Mouse (Mus musculus): ENCODE measurements around the gene Iqch. TPM values are rescaled to one million over a fixed set of nuclear protein-coding genes. Genes with fewer than 3 reads are reported as not detected.

Iqch gene
- not detected for total RNA-seq (2022)

DNA sequence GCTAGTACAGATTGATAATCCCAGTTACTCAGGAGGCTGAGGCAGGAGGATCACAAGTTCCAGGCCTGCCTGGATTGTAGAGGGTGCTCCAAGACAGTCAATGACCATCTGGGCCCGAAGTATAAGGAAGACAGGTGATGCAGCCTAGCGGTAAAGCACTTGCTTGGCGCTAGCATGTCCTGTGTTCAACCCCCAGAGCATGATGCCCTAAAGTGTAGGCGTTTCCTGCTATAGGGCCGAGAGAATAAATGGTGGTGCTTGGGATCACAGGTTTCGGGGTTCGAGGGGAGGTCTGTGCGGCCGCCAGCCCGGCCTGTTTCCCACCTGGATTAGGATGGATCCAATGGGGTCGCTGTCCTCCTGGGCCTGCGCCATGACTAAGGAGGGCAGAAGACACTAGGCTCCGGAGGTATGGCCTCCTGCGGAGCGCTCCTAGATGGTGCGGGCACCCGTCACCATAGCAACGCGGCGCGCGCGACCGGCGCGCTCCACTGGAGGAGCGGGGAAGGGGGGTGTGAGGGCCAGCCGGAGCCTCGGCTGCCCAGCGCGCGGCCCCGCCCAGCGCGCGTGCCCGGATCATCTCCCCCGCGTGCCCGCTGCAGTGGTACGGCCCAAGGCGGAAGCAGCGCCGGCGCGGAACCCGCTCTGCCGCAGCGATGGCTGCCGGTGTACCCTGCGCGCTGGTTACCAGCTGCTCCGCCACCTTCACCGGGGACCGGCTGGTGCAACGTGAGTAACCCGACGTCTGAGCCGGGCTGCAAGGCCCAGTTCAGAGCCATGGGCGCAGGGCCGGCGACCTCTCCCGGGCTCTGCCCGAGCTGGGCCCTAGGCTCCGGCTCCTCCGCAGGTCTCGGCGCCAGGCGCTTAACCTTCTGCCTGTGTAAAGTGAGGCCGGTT lies at the start of gene Iqch, which contains the start of gene Aagab:
Iqch (minus strand) TSS at position 451 of the 897 bp plus-strand sequence.
Aagab (plus strand) TSS at position 618 of the 897 bp plus-strand sequence.
- peak; percentile 86 to 94 for DNase-seq (ENCODE audit: low spot score in 2 of 2)

DNA sequence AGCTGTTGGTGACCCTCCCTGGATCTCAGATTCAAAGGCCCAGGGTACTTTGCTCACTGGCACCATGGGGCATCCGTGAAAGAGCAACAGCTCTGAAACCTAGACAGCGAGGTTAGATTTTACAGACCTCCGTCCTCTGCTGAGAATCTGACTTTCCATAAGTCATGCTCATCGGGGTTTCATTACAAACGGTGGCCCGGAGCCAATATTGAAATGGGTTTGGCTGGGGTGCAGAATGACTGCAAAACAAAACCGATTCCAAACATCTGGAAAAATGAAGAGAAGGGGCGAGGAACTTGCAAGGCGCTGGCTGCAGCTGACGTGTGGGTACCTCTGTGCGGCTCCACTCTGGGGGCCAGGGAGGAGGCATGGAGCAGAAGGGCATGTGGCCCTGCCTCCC lies 49.3 kb upstream of the Iqch start:
- peak in 1 of 2 experiments; percentile 65 for DNase-seq (ENCODE audit: low spot score in 2 of 2)

DNA sequence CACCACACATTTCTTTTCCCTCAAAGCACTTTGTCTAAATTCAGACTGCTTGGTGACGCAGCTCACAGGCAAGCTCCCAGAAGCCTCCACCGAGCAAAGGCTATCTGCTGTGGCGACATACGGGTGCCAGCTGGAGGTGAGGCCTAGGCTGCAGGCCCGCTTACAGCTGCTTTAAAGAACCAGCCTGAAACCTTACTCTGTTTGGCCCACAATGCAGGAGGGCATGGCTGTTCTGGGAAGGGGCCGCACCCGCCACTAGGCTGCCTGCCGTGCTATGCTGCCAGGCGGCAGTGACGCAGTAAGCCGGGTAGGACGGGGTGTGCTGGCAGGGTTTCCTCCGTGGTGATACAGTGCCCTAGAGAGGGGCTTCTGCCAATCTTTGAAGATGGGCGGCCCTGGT lies 48.6 kb upstream of the Iqch start:
- peak; percentile 77 to 85 for DNase-seq (ENCODE audit: low spot score in 2 of 2)

DNA sequence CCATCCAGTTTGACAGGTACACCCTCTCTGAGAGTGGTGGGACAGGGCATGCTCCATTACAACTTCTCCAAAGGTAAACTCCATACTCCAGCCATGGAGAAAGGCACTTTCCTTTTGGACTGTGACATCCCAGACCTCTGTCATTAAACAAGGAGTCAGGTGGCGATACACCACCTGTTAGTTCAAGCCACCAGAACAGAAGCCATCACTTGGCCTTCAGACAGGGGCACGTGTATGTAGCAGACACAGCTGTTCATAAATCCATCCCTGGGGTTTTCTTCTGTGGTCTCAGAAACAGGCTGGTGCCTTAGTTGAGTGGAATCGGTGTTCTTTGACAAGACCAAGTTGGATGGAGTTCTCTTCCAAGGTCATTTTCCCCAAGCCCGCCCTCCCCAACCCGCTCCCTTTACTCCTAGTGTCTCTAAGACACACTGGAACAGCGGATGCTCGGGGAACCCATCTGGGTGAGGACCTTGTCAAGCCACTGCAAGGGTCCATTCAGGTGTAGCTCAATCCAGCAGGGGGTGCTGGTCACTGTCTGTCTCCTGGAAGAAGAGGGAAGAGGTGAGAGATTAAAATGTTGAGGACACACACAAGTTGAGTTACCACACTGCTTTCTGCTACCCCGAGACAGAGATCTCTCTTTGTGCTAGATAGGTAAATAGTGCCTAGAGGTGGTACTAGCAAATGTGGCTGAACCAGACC lies 47.7 kb upstream of the Iqch start:
- no peak for DNase-seq (ENCODE audit: low spot score in 2 of 2)

DNA sequence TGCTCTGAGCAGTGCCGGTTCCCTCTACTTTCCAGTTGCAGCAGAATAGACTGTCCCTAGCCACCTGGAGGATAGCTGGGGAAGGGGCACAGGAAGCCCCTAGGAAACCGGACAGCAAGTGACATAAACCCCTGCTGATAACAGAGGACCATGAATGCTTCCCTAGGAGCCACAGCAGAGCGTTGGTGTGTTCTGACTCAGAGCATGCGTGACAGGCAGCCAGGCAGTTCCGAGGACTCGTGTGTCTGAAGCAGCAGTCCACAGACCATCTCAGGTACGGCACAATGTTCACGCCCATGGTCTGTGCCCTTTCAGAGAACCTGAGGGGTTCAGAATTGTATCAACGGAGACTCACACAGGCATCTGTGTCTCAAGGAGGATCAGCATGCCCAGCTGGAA lies 46.2 kb upstream of the Iqch start:
- DNase-seq (ENCODE audit: low spot score in 2 of 2), result no peak

DNA sequence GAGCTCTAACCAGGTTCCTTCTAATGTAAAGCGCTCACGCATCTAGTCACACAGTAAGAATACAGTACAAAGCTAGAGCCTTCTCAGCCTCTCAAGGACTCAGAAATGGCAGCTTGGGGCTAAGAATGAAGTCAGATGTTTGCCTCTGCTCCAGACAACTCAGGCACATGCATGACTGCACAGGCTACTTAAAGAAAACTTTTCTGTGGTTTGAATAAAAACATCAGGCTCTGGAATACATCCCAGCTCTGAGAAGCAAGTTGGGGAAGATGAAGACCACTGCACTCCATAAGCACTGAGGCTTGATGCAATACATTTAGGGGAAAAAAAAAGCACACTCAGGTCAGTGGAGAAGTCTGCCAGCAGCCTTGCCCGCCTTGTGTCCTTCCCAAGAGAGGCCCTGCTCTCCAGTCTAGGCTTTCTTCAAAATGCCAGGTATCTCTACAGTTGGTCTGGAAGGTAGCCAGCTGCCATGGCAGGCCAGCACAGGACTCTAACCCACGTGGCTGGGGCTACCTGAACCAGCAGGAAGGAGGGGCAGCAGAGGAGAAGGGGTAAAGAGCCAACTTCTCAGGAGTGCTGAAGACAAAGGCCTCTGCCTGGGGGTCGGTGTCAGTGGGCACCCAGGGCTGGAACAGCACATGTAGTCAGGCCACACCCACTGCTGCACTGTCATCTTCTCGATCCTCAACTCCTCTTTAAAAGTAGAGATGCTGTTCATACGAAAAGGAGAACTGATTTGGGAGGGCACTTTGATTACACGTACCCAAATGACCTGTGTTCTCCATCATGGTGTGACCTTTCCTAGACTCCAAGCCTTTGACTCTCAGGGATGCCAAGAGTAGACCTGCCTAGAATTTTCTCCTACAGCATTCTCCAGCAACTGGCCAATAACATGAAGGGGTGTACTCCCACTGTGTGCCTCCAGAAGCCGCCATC lies 45.6 kb upstream of the Iqch start:
- no peak for DNase-seq (ENCODE audit: low spot score in 2 of 2)

DNA sequence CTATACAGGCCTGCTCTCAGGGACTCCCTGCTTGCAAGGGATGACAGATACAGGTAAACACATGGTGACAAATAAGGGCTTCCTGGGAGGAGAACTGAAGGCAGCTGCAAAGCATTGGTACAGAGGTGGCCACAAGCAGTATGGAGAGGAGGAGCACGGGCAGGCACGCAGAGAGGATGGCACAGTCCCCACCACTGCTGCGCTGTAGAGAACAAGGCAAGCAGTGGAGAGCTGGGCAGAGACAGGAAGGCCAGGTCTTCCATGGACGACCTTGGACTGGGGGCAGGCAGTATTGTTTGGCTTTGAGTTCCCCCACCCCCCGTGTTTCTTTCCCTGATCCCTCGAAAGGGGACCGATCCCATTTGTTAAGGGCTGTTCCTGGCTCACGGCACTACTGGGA lies 42.8 kb upstream of the Iqch start:
- DNase-seq (ENCODE audit: low spot score in 2 of 2), result no peak

DNA sequence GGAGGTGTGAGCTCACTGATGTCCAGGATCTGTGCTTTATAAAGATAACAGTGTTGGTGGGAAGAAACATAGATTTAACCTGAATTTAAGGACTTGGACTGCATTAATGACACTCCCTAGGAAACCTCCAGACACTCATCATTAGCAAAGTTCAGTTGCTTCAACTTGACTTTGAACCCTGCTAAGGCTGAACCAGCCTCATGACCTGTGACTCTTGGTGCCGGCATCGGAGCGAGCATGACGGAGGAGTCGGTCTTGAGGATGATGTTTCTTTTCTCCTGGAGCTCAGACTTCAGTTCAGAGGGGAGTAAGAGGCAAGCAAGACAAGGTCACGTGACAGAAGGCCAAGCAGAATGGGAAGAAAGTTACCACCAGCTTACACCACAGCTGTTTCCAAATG lies 41.7 kb upstream of the Iqch start:
- DNase-seq (ENCODE audit: low spot score in 2 of 2), result no peak

DNA sequence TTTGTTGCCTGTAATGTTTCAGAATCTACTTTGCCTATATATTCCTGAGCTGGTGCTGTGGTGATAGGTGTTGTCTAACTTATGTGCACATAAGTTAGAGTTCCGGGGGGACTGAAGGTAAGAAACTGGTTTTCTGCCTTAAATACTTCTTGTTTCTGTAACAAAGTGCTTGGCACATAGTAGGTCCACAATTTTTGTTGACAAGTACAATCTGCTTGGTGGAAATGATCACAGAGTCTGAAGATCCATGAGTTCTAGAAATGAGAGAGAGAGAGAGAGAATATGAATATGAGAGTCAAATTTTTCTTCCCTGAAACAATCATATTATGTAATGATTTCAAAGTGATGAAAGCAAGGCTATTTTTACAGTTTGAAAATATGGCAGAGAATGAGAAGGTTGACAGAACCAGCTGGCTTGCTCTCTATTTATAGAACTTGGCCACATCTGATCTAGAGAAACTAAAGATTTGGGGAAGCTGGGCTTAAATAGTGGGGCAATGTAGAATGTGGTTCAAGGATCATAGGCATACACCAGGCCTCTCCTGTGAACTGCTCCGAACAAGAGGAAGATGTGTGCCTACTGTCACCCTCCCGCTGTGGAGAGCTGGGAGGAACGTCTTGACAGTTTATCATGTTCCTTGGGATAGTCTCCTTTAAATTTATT lies 39.8 kb upstream of the Iqch start:
- no peak for DNase-seq (ENCODE audit: low spot score in 2 of 2)

DNA sequence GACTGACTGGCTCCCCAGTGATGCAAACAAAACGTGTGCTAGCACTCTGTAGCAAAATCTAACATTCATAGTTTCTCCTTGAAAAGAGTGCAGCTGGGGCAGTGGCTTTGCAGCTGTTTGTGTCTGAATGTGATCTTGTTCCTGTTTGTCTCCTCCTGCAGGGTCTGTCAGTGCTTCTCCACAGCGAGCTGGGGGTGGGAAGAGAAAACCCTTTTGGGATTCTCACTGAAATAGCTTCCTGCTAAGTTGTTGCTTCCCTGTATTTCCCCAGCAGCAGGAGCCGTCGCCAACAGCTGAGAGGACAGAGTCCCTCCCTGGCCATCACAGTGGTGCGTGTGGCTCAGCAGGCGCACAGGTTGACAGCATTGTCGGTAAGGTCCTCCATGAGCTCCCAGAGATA lies 33.8 kb upstream of the Iqch start:
- DNase-seq (ENCODE audit: low spot score in 2 of 2), result no peak

DNA sequence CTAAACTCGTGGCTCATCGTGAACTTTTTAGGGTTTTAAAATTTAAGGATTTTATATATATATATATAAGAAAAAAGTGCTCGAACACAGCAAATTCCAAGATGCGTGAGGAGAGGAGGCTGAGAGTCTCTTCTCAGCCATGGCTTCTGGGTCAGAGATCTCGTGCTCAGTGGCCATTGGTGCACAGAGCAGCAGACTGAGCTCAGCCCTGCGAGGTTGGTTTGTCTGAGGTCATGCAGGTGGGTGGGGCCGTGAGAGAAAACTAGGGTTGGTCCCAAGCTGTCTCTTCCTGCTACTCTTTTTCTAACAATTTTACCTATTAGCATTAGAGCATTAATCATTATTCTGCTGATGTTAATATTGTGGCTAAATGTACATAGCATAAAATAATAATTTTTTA lies 31.0 kb upstream of the Iqch start:
- DNase-seq (ENCODE audit: low spot score in 2 of 2), result no peak

DNA sequence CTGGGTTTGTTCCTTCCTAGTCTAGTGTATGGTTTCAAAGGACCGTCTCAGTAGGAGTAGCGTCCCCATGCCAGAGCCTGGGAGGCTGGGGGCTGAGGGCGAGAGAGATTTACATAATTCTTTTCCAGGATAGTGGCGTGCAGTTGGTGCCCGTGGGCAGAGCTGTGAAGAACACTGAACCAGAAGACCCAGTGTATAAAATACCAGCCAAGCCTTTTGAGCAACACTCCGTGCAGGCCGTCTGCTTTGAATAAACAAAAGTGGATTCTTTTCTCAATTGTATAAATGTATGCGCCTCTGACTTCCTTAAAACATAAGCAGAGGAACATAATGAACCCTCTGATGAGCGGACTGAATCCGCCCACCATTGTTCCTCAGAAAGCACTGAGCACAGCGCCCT lies 30.6 kb upstream of the Iqch start:
- DNase-seq (ENCODE audit: low spot score in 2 of 2), result no peak

DNA sequence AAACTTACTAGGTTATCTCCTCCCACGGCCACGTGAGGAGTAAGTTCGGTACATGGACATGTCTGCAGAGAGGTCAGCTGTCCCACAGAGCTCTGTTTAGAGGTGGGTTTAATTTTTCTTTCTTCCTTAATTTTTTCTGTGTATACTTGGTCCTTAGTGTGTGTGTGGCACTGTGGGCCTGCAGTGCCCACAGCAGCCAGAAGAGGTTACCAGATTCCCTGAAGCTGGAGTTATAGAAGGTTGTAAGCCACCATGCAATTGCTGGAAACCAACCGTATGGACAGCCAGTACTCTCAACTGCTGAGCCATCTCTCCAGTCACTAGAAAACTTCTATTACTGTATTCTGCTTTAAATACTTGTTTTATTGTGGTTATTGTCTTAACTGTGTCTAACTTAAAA lies 29.8 kb upstream of the Iqch start:
- no peak for DNase-seq (ENCODE audit: low spot score in 2 of 2)

DNA sequence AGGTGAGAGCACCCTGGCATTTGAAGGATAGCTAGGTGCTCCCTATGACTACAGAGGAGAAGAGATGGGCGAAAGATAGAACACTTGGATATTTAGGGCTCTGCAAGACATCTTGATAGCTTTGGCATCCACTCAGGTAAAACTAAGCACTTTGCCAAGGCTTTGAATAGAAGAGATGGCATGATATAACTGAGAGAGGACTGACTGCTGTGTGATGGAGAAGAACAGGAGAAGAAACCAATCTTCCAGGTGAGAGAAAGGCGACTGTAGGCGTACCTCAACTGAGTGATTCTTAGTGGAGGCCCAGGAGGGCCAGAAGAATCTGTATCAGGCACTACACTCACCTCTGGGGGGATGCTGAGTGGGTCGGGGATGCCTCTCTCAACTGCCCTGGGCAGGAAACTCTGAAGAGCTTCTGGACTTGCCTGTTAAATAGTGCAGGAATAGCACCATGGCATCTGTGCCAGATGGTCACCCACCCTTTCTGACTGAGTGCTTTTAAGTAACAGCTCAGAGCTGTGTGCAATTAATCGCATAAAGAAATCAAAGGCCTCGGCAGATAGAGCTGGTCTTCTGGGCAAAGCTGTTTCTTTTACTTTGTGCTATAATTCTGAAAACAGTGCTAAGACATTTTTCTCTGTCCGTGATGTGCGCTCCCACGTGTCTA lies 22.9 kb upstream of the Iqch start:
- DNase-seq (ENCODE audit: low spot score in 2 of 2), result no peak

DNA sequence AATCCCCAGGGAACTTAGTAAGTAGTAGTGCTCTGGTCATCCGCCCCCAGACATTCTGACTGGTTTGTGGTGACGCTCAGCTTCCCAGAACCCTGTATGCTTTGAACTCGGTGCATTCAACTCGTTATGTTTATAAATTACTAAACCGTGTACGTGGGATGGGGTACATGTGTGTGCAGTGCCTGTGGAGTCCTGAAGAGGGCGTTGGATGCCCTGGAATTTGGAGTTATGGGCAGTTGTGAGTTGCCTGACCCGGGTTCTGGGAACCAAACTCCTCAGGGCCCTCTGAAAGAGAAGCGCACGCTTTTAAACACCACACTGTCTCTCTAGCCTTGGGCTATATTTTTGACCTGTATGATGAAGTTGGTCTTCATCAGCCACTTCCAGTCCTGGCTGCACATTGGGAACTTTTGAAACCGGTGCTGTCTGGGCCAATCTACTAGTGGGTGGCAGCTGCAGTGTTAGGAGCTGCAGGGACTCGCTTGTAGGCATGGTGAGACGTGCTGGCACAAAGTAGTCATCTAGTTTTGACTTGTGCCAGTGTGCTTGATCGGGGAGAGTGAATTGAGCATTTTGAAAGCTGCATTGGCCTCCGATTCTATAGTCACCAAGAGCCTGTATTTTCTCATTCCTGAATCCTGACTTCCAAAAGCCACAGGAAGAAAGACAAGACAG lies 21.7 kb upstream of the Iqch start:
- no peak for DNase-seq (ENCODE audit: low spot score in 2 of 2)

DNA sequence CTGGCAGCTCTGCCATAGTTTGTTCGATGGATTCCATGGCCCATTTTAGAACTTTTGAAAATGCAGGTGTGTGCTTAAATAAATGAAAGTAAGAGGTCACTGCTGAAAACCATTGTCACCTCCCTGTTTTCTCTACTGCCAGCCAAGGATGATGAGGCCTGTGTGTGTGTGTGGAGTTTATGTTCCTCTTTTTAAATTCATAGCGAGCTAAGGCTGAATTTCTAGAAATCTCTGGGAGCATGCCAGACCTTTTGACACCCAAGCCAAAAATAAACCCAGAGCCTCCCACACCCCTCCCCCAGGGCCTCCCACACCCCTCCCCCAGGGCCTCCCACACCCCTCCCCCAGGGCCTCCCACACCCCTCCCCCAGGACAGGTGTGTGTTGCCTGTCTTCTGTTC lies 15.7 kb upstream of the Iqch start:
- no peak for DNase-seq (ENCODE audit: low spot score in 2 of 2)

DNA sequence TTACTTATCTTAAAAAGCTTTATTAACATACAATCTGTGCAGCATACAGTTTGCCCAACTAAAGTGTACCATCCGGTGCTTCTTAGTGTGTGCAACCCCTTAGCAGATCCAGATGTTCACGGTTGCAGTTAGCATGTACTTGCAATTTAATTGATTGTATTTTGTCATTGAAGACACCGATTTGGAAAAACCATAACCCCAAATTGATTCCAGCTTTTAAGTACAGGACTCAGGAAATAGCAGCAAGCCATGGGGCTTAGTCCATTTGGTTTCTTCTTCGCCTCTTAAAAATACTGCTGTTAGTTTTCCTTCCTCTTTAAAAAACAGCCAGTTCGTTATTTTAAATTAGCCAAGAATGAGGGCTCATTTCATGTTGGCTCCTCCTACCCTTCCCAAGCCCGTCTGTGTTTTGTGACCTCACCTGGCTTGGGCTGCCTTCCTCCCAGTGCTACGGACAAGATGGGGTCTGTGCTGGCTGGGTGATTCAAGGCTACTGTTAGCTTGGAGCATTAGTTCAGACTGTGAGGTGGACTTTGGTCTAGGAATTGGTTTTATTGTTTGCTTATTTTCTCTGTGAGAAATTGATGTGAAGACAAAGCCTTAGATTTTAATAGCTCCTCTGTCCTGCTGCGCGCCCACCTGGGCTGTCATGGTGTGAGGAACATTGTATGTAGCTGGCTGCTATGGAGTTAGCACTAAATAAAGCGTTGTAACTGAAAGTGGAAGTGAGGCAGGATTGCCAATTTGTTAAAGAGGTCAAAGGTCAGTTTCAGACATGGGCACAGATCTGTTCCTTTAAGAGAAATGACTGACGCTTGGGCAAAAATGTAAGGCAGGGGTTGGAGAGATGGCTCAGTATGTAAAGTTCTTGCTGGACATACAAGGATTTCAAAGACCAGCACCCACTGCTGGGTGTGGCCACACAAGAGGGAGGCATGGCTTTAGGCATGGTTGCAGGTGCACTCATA lies 12.0 kb upstream of the Iqch start:
- no peak for DNase-seq (ENCODE audit: low spot score in 2 of 2)

DNA sequence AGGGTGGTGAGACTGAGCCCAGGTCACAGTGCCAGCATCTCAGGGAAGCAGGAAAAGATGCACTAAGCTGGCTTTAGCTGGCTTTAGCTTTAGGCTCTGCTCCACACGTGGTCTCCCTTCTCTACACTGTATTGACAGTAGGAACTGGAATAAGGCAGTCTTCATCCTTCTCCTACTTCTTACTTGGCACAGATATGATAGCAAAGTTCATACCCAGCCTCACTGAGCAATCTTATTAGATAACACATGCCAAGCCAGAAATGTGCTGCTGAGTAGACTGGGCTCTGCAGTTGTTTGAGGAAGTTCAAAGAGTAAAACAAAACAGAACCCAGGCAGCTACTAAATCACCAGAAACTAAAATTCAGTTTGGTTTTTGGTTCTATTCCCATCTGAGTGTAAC lies 11.3 kb upstream of the Iqch start:
- DNase-seq (ENCODE audit: low spot score in 2 of 2), result no peak

Measured in gastrocnemius, adult 8-10 months (tissue).